Mouse (Mus musculus) CH12.LX (cell line): ENCODE data around the gene Angel2. TPM values are rescaled to one million over a fixed set of nuclear protein-coding genes. Genes with fewer than 3 reads are reported as not detected.

ENCODE experiments used
- DNase-seq: peaks from one replicate; pipeline ENCODE4 v3.0.0-alpha.2; 2013; ENCODE audit errors: extremely low read depth
- H3K27ac ChIP-seq: 2 replicates; pipeline ENCODE4 v1.5.1; 2012; ENCODE audit warnings: low read depth, mild to moderate bottlenecking, control low read depth, moderate library complexity; ENCODE audit not compliant: insufficient read depth
- H3K27me3 ChIP-seq: replicated peaks from 2 replicates; pipeline ENCODE3; 2012; ENCODE audit warnings: inconsistent platforms
- H3K36me3 ChIP-seq, 2 experiments: replicated peaks in 1 of 2; 2 replicates each; pipeline versions ENCODE3 to v1.6.1; 2012; ENCODE audit warnings: inconsistent platforms in 1 of 2, low read length in 1 of 2, mild to moderate bottlenecking in 1 of 2, mixed read lengths in 1 of 2, moderate library complexity in 1 of 2; ENCODE audit not compliant: control insufficient read depth in 1 of 2, insufficient read depth in 1 of 2
- H3K4me1 ChIP-seq, 2 experiments: 2 replicates each; pipeline ENCODE4 v1.6.1; 2012; ENCODE audit warnings: inconsistent platforms in 1 of 2, moderate library complexity in 1 of 2; ENCODE audit not compliant: insufficient read depth in 2 of 2, control insufficient read depth in 1 of 2
- H3K4me2 ChIP-seq: 2 replicates; pipeline ENCODE4 v1.6.1; 2012; ENCODE audit warnings: low read depth, mild to moderate bottlenecking, control low read depth; ENCODE audit not compliant: poor library complexity, insufficient read depth, severe bottlenecking
- H3K4me3 ChIP-seq, 3 experiments: fragments of 150-350 bp in 1 of 3; sonication (generic) in 1 of 3; replicated peaks in 1 of 3; 2 replicates each; pipeline versions ENCODE3 to v1.5.1; 2011 to 2012; ENCODE audit warnings: low read depth in 2 of 3, low read length in 2 of 3, mild to moderate bottlenecking in 2 of 3, moderate library complexity in 2 of 3, control low read depth in 1 of 3, improper control_type of control experiment in 1 of 3, inconsistent platforms in 1 of 3, mixed read lengths in 1 of 3; ENCODE audit not compliant: poor library complexity in 1 of 3
- H3K79me2 ChIP-seq: replicated peaks from 2 replicates; pipeline ENCODE4 v1.6.1; 2012; ENCODE audit warnings: mild to moderate bottlenecking, moderate library complexity; ENCODE audit not compliant: control insufficient read depth, poor library complexity, insufficient read depth, severe bottlenecking; ENCODE audit errors: extremely low read depth
- H3K9ac ChIP-seq: 2 replicates; pipeline ENCODE4 v1.6.1; 2012; ENCODE audit warnings: low read depth, mild to moderate bottlenecking, control low read depth, moderate library complexity; ENCODE audit not compliant: insufficient read depth
- H3K9me3 ChIP-seq: replicated peaks from 2 replicates; pipeline ENCODE3; 2012; ENCODE audit warnings: low read length, inconsistent platforms, mixed read lengths
- BHLHE40 ChIP-seq: IDR thresholded peaks from 2 replicates; pipeline ENCODE4 v1.6.1; 2011; ENCODE audit warnings: mild to moderate bottlenecking, low read depth, low read length, improper control_type of control experiment
- CHD1 ChIP-seq: IDR thresholded peaks from 2 replicates; pipeline ENCODE4 v1.6.1; 2012; ENCODE audit warnings: low read depth, low read length, improper control_type of control experiment, inconsistent platforms
- CHD2 ChIP-seq: IDR thresholded peaks from 2 replicates; pipeline ENCODE4 v1.6.1; 2011; ENCODE audit warnings: low read length, improper control_type of control experiment
- CTCF ChIP-seq, 2 experiments: IDR thresholded peaks in 1 of 2; conservative IDR thresholded peaks in 1 of 2; 2 replicates each; pipeline ENCODE4 v1.5.1; 2011 to 2012; ENCODE audit warnings: low read depth in 2 of 2, low read length in 2 of 2, improper control_type of control experiment in 1 of 2, inconsistent platforms in 1 of 2, mild to moderate bottlenecking in 1 of 2, moderate library complexity in 1 of 2
- E2F4 ChIP-seq: IDR thresholded peaks from 2 replicates; pipeline ENCODE4 v1.6.1; 2011; ENCODE audit warnings: low read depth, low read length, improper control_type of control experiment; ENCODE audit not compliant: insufficient replicate concordance
- ELF1 ChIP-seq: IDR thresholded peaks from 2 replicates; pipeline ENCODE4 v1.6.1; 2014; ENCODE audit warnings: low read depth, mild to moderate bottlenecking, inconsistent platforms, low read length, improper control_type of control experiment
- EP300 ChIP-seq: IDR thresholded peaks from 2 replicates; pipeline ENCODE4 v1.6.1; 2011; ENCODE audit warnings: low read length, improper control_type of control experiment
- HCFC1 ChIP-seq: IDR thresholded peaks from 2 replicates; pipeline ENCODE4 v1.6.1; 2012; ENCODE audit warnings: low read depth, mild to moderate bottlenecking, inconsistent platforms, low read length, improper control_type of control experiment
- JUND ChIP-seq: conservative IDR thresholded peaks from 2 replicates; pipeline ENCODE4 v1.6.1; 2011; ENCODE audit warnings: low read depth, low read length, improper control_type of control experiment
- KAT2A ChIP-seq: IDR thresholded peaks from 2 replicates; pipeline ENCODE4 v1.6.1; 2012; ENCODE audit warnings: low read length, improper control_type of control experiment, inconsistent platforms; ENCODE audit not compliant: insufficient replicate concordance
- MAX ChIP-seq: IDR thresholded peaks from 2 replicates; pipeline ENCODE4 v1.6.1; 2011; ENCODE audit warnings: low read length, improper control_type of control experiment
- MAZ ChIP-seq: IDR thresholded peaks from 2 replicates; pipeline ENCODE4 v1.6.1; 2012; ENCODE audit warnings: low read depth, mild to moderate bottlenecking, inconsistent platforms, low read length, improper control_type of control experiment, moderate library complexity
- MXI1 ChIP-seq: IDR thresholded peaks from 2 replicates; pipeline ENCODE4 v1.6.1; 2011; ENCODE audit warnings: mild to moderate bottlenecking, low read depth, low read length, improper control_type of control experiment
- MYC ChIP-seq: IDR thresholded peaks from 2 replicates; pipeline ENCODE4 v1.6.1; 2011; ENCODE audit warnings: low read depth, mild to moderate bottlenecking, improper control_type of control experiment, low read length
- PAX5 ChIP-seq: IDR thresholded peaks from 2 replicates; pipeline ENCODE4 v1.6.1; 2012; ENCODE audit warnings: low read length, inconsistent platforms, mixed read lengths
- RAD21 ChIP-seq: IDR thresholded peaks from 2 replicates; pipeline ENCODE4 v1.6.1; 2011; ENCODE audit warnings: low read depth, mild to moderate bottlenecking, low read length, improper control_type of control experiment, moderate library complexity
- RCOR1 ChIP-seq: conservative IDR thresholded peaks from 2 replicates; pipeline ENCODE4 v1.6.1; 2012; ENCODE audit warnings: low read depth, mild to moderate bottlenecking, inconsistent platforms, low read length, improper control_type of control experiment
- SIN3A ChIP-seq: IDR thresholded peaks from 2 replicates; pipeline ENCODE4 v1.6.1; 2012; ENCODE audit warnings: low read length, improper control_type of control experiment, inconsistent platforms
- SMC3 ChIP-seq: IDR thresholded peaks from 2 replicates; pipeline ENCODE4 v1.6.1; 2011; ENCODE audit warnings: low read depth, low read length, improper control_type of control experiment
- TBP ChIP-seq: conservative IDR thresholded peaks from 2 replicates; pipeline ENCODE4 v1.6.1; 2011; ENCODE audit warnings: low read depth, low read length, improper control_type of control experiment
- UBTF ChIP-seq: IDR thresholded peaks from 2 replicates; pipeline ENCODE4 v1.6.1; 2012; ENCODE audit warnings: low read depth, mild to moderate bottlenecking, inconsistent platforms, low read length, improper control_type of control experiment, moderate library complexity
- ZC3H11A ChIP-seq: IDR thresholded peaks from 2 replicates; pipeline ENCODE4 v1.6.1; 2012; ENCODE audit warnings: low read depth, mild to moderate bottlenecking, inconsistent platforms, low read length, improper control_type of control experiment
- ZKSCAN1 ChIP-seq: IDR thresholded peaks from 2 replicates; pipeline ENCODE4 v1.6.1; 2012; ENCODE audit warnings: low read depth, inconsistent platforms, low read length, improper control_type of control experiment, borderline replicate concordance
- ZMIZ1 ChIP-seq: IDR thresholded peaks from 2 replicates; pipeline ENCODE4 v1.6.1; 2012; ENCODE audit warnings: low read depth, mild to moderate bottlenecking, inconsistent platforms, low read length, improper control_type of control experiment
- dilution Hi-C: fragments of 300-500 bp; cut with MboI; formaldehyde crosslinking; loops from 2 replicates; pipeline ENCODE4 v1.14.3; 2020; ENCODE audit warnings: low sequenced_read_pairs; ENCODE audit not compliant: extremely low pct_unique_long_range_greater_than_20kb, extremely low pct_ligation_motif_present
- in situ Hi-C: fragments of 300-500 bp; cut with MboI; formaldehyde crosslinking; loops from 3 replicates; pipeline ENCODE4 v1.14.3; 2019; ENCODE audit warnings: low sequenced_read_pairs, low pct_ligation_motif_present, low pct_unique_long_range_greater_than_20kb, mixed read lengths
- polyA plus RNA-seq: library from polyadenylated mRNA; unstranded; fragments of >175 nt; gene quantifications from 2 replicates; pipeline ENCODE4 v1.2.1, GENCODE M21; 2012; ENCODE audit warnings: low read depth; ENCODE audit not compliant: insufficient read length
- total RNA-seq, 2 experiments: library from RNA; depleted of rRNA; stranded (reverse); fragments of 300-350 nt in 1 of 2; fragments of >200 nt in 1 of 2; gene quantifications; 2 replicates each; pipeline ENCODE4 v1.2.3; 2012 to 2014

The Angel2 gene
- total and polyA plus RNA-seq, 3 experiments, result 24.4 to 49.9 (median 34.8) TPM

- no peaks in the 10 kb centered on the region for H3K36me3 ChIP-seq
- DNase-seq, result no peak
- in situ Hi-C loops (no loop called here), dilution Hi-C loops (no loop called here)
- no peaks in the 10 kb centered on the region for H3K9me3 ChIP-seq
- peaks cover 8 to 10% of the 10 kb centered on the region in 2 experiments; a peak in 2 of 4 replicates for H3K4me1 ChIP-seq
- no peaks in the 10 kb centered on the region for H3K27me3 ChIP-seq
- peaks cover 2% of the 10 kb centered on the region; the same call in 1 of the 2 replicates for H3K79me2 ChIP-seq
- no peak overlapping the region for H3K4me2 ChIP-seq
- no peak for TF ChIP-seq MYC
- TF ChIP-seq ZKSCAN1, result no peak
- no peak for TF ChIP-seq PAX5
- TF ChIP-seq CHD1, result no peak
- TF ChIP-seq CHD2, result no peak
- TF ChIP-seq JUND, result no peak
- no peak for TF ChIP-seq RCOR1
- TF ChIP-seq MXI1, result no peak
- TF ChIP-seq UBTF, result no peak
- no peak for TF ChIP-seq ZC3H11A
- no peak for TF ChIP-seq BHLHE40
- no peak for TF ChIP-seq MAZ
- no peak for TF ChIP-seq MAX
- no peak for TF ChIP-seq KAT2A
- no peak for TF ChIP-seq RAD21
- TF ChIP-seq TBP, result no peak
- H3K4me3 ChIP-seq, result no peak overlapping the region
- H3K27ac ChIP-seq, result no peak overlapping the region
- H3K9ac ChIP-seq, result no peak overlapping the region
Measured at GRCm38 (mm10) chr1:190919725-190920469, 5.0 kb upstream of the Angel2 start.

GRCm38 (mm10) chr1:190927311-190927710 lies 2.4 kb downstream of the Angel2 start:
- no peaks in the 10 kb centered on the region for H3K27me3 ChIP-seq
- peaks cover 3% of the 10 kb centered on the region; the same call in 1 of the 2 replicates for H3K79me2 ChIP-seq
- H3K36me3 ChIP-seq, result peaks cover 0 to 10% of the 10 kb centered on the region in 2 experiments
- H3K4me2 ChIP-seq, result no peak overlapping the region
- dilution Hi-C loops (no loop called here), in situ Hi-C loops (no loop called here)
- DNase-seq, result no peak
- no peak for TF ChIP-seq HCFC1
- TF ChIP-seq E2F4, result no peak
- TF ChIP-seq CHD1, result no peak
- TF ChIP-seq SIN3A, result no peak
- TF ChIP-seq MXI1, result no peak
- no peak for TF ChIP-seq TBP
- no peak for TF ChIP-seq BHLHE40
- TF ChIP-seq ZC3H11A, result no peak
- TF ChIP-seq CTCF (conservative IDR thresholded peaks at IDR 0.05 in 1 of 2, IDR thresholded peaks at IDR 0.05 in 1 of 2; ENCODE audit: low read depth in 2 of 2, low read length in 2 of 2), result no peak
- no peak for TF ChIP-seq RAD21
- TF ChIP-seq RCOR1, result no peak
- TF ChIP-seq ZMIZ1, result no peak
- no peak for TF ChIP-seq EP300
- TF ChIP-seq SMC3, result no peak
- TF ChIP-seq ELF1, result no peak
- no peaks in the 10 kb centered on the region for H3K9me3 ChIP-seq
- peak overlapping the region in 2 of 3 experiments; percentile 70 to 77 for H3K4me3 ChIP-seq
- H3K27ac ChIP-seq, result no peak overlapping the region
- peaks cover 0 to 21% of the 10 kb centered on the region in 2 experiments; a peak in 3 of 4 replicates for H3K4me1 ChIP-seq
- H3K9ac ChIP-seq, result no peak overlapping the region
